Comparison of ENCODE assay signal across 20 mouse cellular contexts in genomic region chr5:67690336-67690735, GRCm38 (mm10).
DNase-seq lines count a peak whose midpoint lies in the region; TF ChIP-seq lines count a peak whose summit lies in the region.
"Had no signal": no experiment of that assay in that cellular context is flagged by ENCODE, and none has a peak within 500 bp of the region (broad histone marks: within the 10 kb centered on the region; RNA-seq: fewer than 3 reads in every experiment).

No protein-coding gene starts in this region.

- no peaks in the 10 kb centered on the region for H3K27me3 ChIP-seq in heart, embryonic 10.5 days (ENCODE audit: insufficient read depth, poor library complexity, severe bottlenecking)
- no peaks in the 10 kb centered on the region for H3K27me3 ChIP-seq in testis, adult 2 months (ENCODE audit: control insufficient read depth, insufficient read depth, low read length)
- H3K27me3 ChIP-seq: CH12.LX had no signal

- H3K4me3 ChIP-seq in heart, embryonic 10.5 days: no peak overlapping the region
- H3K4me3 ChIP-seq in testis, adult 2 months (ENCODE audit: control insufficient read depth, low read depth, low read length): peak overlapping the region; percentile 59; the same call in 1 of the 2 replicates

- peak; percentile 84 for DNase-seq in heart, adult 11 months
- no peak for DNase-seq in heart, embryonic 10.5 days (ENCODE audit: low spot score)
- peak; percentile 20 to 63 for DNase-seq in layer of hippocampus, adult 18-20 months (ENCODE audit: low spot score in 2 of 2)
- no peak for DNase-seq in layer of hippocampus, adult 9-11 months
- no peak for DNase-seq in testis, postnatal 14 days (ENCODE audit: low spot score)
- DNase-seq in brain, adult 2 months (ENCODE audit: low read depth, low spot score): peak; percentile 41
- no peak for DNase-seq in cerebellum, adult 11 months
- DNase-seq: adrenal gland, adult 2 months; adrenal gland, adult 8-10 months; adrenal gland, postnatal 10 days; adrenal gland, postnatal 14 days; adrenal gland, postnatal 25 days; adrenal gland, postnatal 36 days; B cell, adult 2 months; cerebellum, adult 11-12 months; cerebellum, adult 18-20 months; cerebellum, adult 2 months had no signal

- no peak overlapping the region for H3K27ac ChIP-seq in heart, embryonic 10.5 days
- H3K27ac ChIP-seq in testis, adult 2 months (ENCODE audit: control insufficient read depth, insufficient read depth, low read depth, low read length): no peak overlapping the region

- no peaks in the 10 kb centered on the region for H3K9me3 ChIP-seq in heart, embryonic 10.5 days
- H3K9me3 ChIP-seq: G1E had no signal

- no peaks in the 10 kb centered on the region for H3K36me3 ChIP-seq in heart, embryonic 10.5 days
- H3K36me3 ChIP-seq in testis, adult 2 months (ENCODE audit: control insufficient read depth, insufficient read depth, low read length): no peaks in the 10 kb centered on the region

- H3K4me1 ChIP-seq in heart, embryonic 10.5 days: no peaks in the 10 kb centered on the region
- H3K4me1 ChIP-seq in testis, adult 2 months (ENCODE audit: control insufficient read depth, insufficient read depth, low read length): no peaks in the 10 kb centered on the region

- WGBS in heart, embryonic 10.5 days: 90% methylated on average over 9 of the region's 9 CpGs

- TF ChIP-seq POLR2A in testis, adult 2 months (IDR thresholded peaks at IDR 0.05; ENCODE audit: control insufficient read depth, low read depth, low read length): no peak

- no peak for TF ChIP-seq CTCF in testis, adult 2 months (IDR thresholded peaks at IDR 0.05; ENCODE audit: control insufficient read depth, insufficient read depth, insufficient replicate concordance, low read depth, low read length)

Comparison
In these comparisons a context has a peak if more than half of its experiments do, and no peak if none do; other contexts are left out.
1. DNase-seq: peak in heart, adult 11 months (single experiment), layer of hippocampus, adult 18-20 months (2 of 2) and brain, adult 2 months (single experiment); none in heart, embryonic 10.5 days (single experiment), layer of hippocampus, adult 9-11 months (single experiment), testis, postnatal 14 days (single experiment) and cerebellum, adult 11 months (single experiment).